Mouse (Mus musculus): Measurements from ENCODE around the gene Sft2d2.

GRCm38 (mm10) chr1:165184178-165184577, 10.1 kb downstream of the Sft2d2 start:
- TF ChIP-seq POLR2A (IDR thresholded peaks at IDR 0.05; ENCODE audit: borderline replicate concordance, extremely low read depth, low read depth, low read length) (no peak), CTCF (IDR thresholded peaks at IDR 0.05; ENCODE audit: insufficient read depth, low read length) (no peak)

All from lung, adult 2 months (tissue).